Mouse (Mus musculus): ENCODE measurements around the gene Hrh2.

Hrh2 gene

GRCm38 (mm10) chr13:54215777-54216316 is 23.9 kb downstream of the Hrh2 start:
- no peak for DNase-seq (ENCODE audit: low read depth, low spot score)

- no peak for DNase-seq (ENCODE audit: low read depth, low spot score)
Measured at GRCm38 (mm10) chr13:54218341-54218740, 26.4 kb downstream of the Hrh2 start.

GRCm38 (mm10) chr13:54221631-54222179 is 29.8 kb downstream of the Hrh2 start:
- DNase-seq (ENCODE audit: low read depth, low spot score), result no peak

GRCm38 (mm10) chr13:54222921-54223769 is 31.2 kb downstream of the Hrh2 start:
- DNase-seq (ENCODE audit: low read depth, low spot score), result no peak

- no peak for DNase-seq (ENCODE audit: low read depth, low spot score)
Measured at GRCm38 (mm10) chr13:54227916-54228483, 36.1 kb downstream of the Hrh2 start.

GRCm38 (mm10) chr13:54230081-54230480 is 38.2 kb downstream of the Hrh2 start:
- no peak for DNase-seq (ENCODE audit: low read depth, low spot score)

- DNase-seq (ENCODE audit: low read depth, low spot score), result no peak
Measured at GRCm38 (mm10) chr13:54231868-54232267, 39.9 kb downstream of the Hrh2 start.

GRCm38 (mm10) chr13:54237512-54237911 is 45.6 kb downstream of the Hrh2 start:
- no peak for DNase-seq (ENCODE audit: low read depth, low spot score)

- DNase-seq (ENCODE audit: low read depth, low spot score), result no peak
Measured at GRCm38 (mm10) chr13:54238585-54239323, 46.8 kb downstream of the Hrh2 start.

GRCm38 (mm10) chr13:54242380-54242779 is 50.5 kb downstream of the Hrh2 start:
- no peak for DNase-seq (ENCODE audit: low read depth, low spot score)

GRCm38 (mm10) chr13:54245204-54245603 is 53.3 kb downstream of the Hrh2 start:
- no peak for DNase-seq (ENCODE audit: low read depth, low spot score)

- peak; percentile 60 for DNase-seq (ENCODE audit: low read depth, low spot score)
Measured at GRCm38 (mm10) chr13:54247545-54247944, 55.6 kb downstream of the Hrh2 start.

GRCm38 (mm10) chr13:54248436-54248995 is 56.6 kb downstream of the Hrh2 start:
- DNase-seq (ENCODE audit: low read depth, low spot score), result no peak

GRCm38 (mm10) chr13:54249007-54249406 is 57.1 kb downstream of the Hrh2 start:
- no peak for DNase-seq (ENCODE audit: low read depth, low spot score)

- no peak for DNase-seq (ENCODE audit: low read depth, low spot score)
Measured at GRCm38 (mm10) chr13:54250346-54250745, 58.4 kb downstream of the Hrh2 start.

GRCm38 (mm10) chr13:54251541-54252225 is 59.8 kb downstream of the Hrh2 start:
- DNase-seq (ENCODE audit: low read depth, low spot score), result no peak

- no peak for DNase-seq (ENCODE audit: low read depth, low spot score)
Measured at GRCm38 (mm10) chr13:54257580-54258223, 65.8 kb downstream of the Hrh2 start.

GRCm38 (mm10) chr13:54258231-54258743 is 66.4 kb downstream of the Hrh2 start:
- DNase-seq (ENCODE audit: low read depth, low spot score), result no peak

- DNase-seq (ENCODE audit: low read depth, low spot score), result no peak
Measured at GRCm38 (mm10) chr13:54260318-54260717, 68.4 kb downstream of the Hrh2 start.

Data from brain, embryonic 18.5 days (tissue).